Mouse (Mus musculus) kidney, embryonic 15.5 days (tissue): ENCODE data around the gene Gnb1l. TPM values are rescaled to one million over a fixed set of nuclear protein-coding genes. Genes with fewer than 3 reads are reported as not detected.

Experiments
- ATAC-seq: fragments of 200-750 bp; cut with Nextera tagmentation; replicated peaks from 2 replicates; pipeline ENCODE4 v1.8.0; 2017; ENCODE audit warnings: moderate TSS enrichment; ENCODE audit not compliant: low FRiP score
- H3K27ac ChIP-seq: fragments of 300-500 bp; sonication (generic); 2 replicates; pipeline ENCODE4 v1.5.1; 2015; ENCODE audit warnings: mild to moderate bottlenecking, inconsistent platforms
- H3K27me3 ChIP-seq: fragments of 300-500 bp; sonication (generic); 2 replicates; pipeline ENCODE4 v1.6.1; 2015; ENCODE audit warnings: inconsistent platforms
- H3K36me3 ChIP-seq: fragments of 300-500 bp; sonication (generic); 2 replicates; pipeline ENCODE4 v1.6.1; 2015; ENCODE audit warnings: inconsistent platforms
- H3K4me1 ChIP-seq: fragments of 300-500 bp; sonication (generic); 2 replicates; pipeline ENCODE4 v1.6.1; 2015; ENCODE audit warnings: inconsistent platforms
- H3K4me2 ChIP-seq: fragments of 300-500 bp; sonication (generic); 2 replicates; pipeline ENCODE4 v1.6.1; 2015; ENCODE audit warnings: moderate library complexity, mild to moderate bottlenecking, inconsistent platforms
- H3K4me3 ChIP-seq: fragments of 300-500 bp; sonication (generic); replicated peaks from 2 replicates; pipeline ENCODE4 v1.5.1; 2015; ENCODE audit warnings: mild to moderate bottlenecking, inconsistent platforms
- H3K9ac ChIP-seq: fragments of 300-500 bp; sonication (generic); 2 replicates; pipeline ENCODE4 v1.6.1; 2015; ENCODE audit warnings: mild to moderate bottlenecking, inconsistent platforms
- H3K9me3 ChIP-seq: fragments of 300-500 bp; sonication (generic); replicated peaks from 2 replicates; pipeline ENCODE4 v1.6.1; 2016; ENCODE audit warnings: inconsistent platforms
- WGBS: fragments of 180-500 bp; shearing (Covaris S2); methylation state at CpG from one replicate; pipeline ENCODE4 v1.1.7; 2015; ENCODE audit warnings: mixed read lengths; 5-methylcytosine and 5-hydroxymethylcytosine counted together
- polyA plus RNA-seq: library from polyadenylated mRNA; unstranded; fragments of >200 nt; fragmentation: Nextera tagmentation; extraction: Ambion mirVana; gene quantifications from 2 replicates; pipeline ENCODE4 v1.2.1, GENCODE M21; 2015

Gnb1l gene
- polyA plus RNA-seq, 1 experiment from 2014 or later, result 17.2 TPM

- Histone ChIP-seq H3K36me3 (no peaks in the 10 kb centered on the region), H3K27ac (no peak overlapping the region), H3K4me1 (peaks cover 43% of the 10 kb centered on the region), H3K4me3 (peak overlapping the region; percentile 32), H3K4me2 (peak overlapping the region; percentile 56), H3K9ac (no peak overlapping the region), H3K9me3 (no peaks in the 10 kb centered on the region), H3K27me3 (peaks cover 93% of the 10 kb centered on the region)
- WGBS, result 4% methylated on average over 59 of the region's 59 CpGs
- no peak; the same call in none of the 2 replicates for ATAC-seq
Measured at GRCm38 (mm10) chr16:18591047-18592018, 92.8 kb downstream of the Gnb1l start.

GRCm38 (mm10) chr16:18593930-18594329, 95.4 kb downstream of the Gnb1l start:
- no peak overlapping the region for H3K9ac ChIP-seq
- peaks cover 91% of the 10 kb centered on the region for H3K27me3 ChIP-seq
- H3K4me3 ChIP-seq, result no peak overlapping the region
- H3K4me2 ChIP-seq, result no peak overlapping the region
- H3K36me3 ChIP-seq, result no peaks in the 10 kb centered on the region
- peaks cover 27% of the 10 kb centered on the region for H3K4me1 ChIP-seq
- H3K9me3 ChIP-seq, result no peaks in the 10 kb centered on the region
- WGBS, result 73% methylated on average over 2 of the region's 2 CpGs
- no peak for ATAC-seq
- H3K27ac ChIP-seq, result no peak overlapping the region

GRCm38 (mm10) chr16:18596255-18596654, 97.7 kb downstream of the Gnb1l start:
- H3K27me3 ChIP-seq, result peaks cover 78% of the 10 kb centered on the region
- no peak overlapping the region for H3K9ac ChIP-seq
- H3K4me1 ChIP-seq, result peaks cover 11% of the 10 kb centered on the region
- WGBS, result 46% methylated on average over 5 of the region's 5 CpGs
- H3K9me3 ChIP-seq, result no peaks in the 10 kb centered on the region
- H3K4me2 ChIP-seq, result no peak overlapping the region
- ATAC-seq, result 0 out of 2 replicates have a peak, but pooled peaks have one; percentile 7
- no peak overlapping the region for H3K4me3 ChIP-seq
- H3K36me3 ChIP-seq, result no peaks in the 10 kb centered on the region
- no peak overlapping the region for H3K27ac ChIP-seq

GRCm38 (mm10) chr16:18598006-18598405, 99.5 kb downstream of the Gnb1l start:
- Histone ChIP-seq H3K27me3 (peaks cover 63% of the 10 kb centered on the region), H3K4me2 (no peak overlapping the region), H3K9me3 (no peaks in the 10 kb centered on the region), H3K4me1 (peaks cover 17% of the 10 kb centered on the region), H3K4me3 (no peak overlapping the region), H3K36me3 (no peaks in the 10 kb centered on the region), H3K9ac (no peak overlapping the region), H3K27ac (no peak overlapping the region)
- no peak for ATAC-seq
- 58% methylated on average over 3 of the region's 3 CpGs for WGBS

DNA sequence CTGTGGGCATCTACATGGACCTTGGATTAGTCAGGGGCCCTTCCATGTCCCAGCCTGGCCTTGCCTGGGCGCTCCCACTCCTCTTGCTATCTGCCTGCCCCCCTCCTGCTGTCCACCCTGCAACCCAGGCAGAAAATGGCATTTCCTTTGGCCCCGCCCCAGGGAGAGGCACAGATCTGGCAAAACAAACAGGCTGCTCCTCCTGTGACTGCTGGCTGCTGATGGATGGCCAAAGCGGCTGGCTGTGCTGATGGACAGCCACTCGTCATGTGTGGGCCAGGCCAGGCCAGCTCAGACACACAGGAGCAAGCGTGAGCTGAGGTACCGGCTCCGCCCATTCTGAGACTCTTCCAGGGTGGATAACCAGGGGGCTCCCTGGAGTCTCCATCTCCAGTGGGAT, 102.9 kb downstream of the Gnb1l start:
- Histone ChIP-seq H3K9ac (no peak overlapping the region), H3K36me3 (no peaks in the 10 kb centered on the region), H3K4me2 (no peak overlapping the region), H3K27ac (no peak overlapping the region), H3K27me3 (peaks cover 56% of the 10 kb centered on the region), H3K9me3 (no peaks in the 10 kb centered on the region), H3K4me3 (no peak overlapping the region), H3K4me1 (peaks cover 23% of the 10 kb centered on the region)
- WGBS, result 51% methylated on average over 7 of the region's 7 CpGs
- ATAC-seq, result no peak

DNA sequence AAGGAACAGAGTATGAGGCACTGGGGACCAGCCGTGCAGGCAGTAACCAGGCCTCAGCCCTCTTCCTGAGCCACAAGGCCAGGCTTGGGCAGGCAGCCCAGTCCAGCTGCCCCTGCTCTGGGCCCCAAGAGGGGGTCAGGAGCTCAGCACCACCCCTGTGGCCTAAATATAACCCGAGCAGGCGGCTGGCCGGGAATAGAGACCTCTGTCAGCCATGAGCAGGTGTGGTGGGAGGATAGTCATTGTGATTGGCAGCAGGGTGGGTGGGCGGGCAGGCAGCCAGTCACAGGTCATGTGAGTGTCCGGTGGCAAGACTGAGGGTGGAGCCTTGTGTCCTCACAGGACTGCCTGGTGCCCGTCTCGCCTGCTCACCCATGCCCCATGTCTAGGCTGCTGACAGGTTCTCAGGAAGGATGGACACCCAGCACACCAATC, 105.8 kb downstream of the Gnb1l start:
- Histone ChIP-seq H3K27ac (no peak overlapping the region), H3K4me2 (no peak overlapping the region), H3K27me3 (peaks cover 43% of the 10 kb centered on the region), H3K9me3 (no peaks in the 10 kb centered on the region), H3K4me1 (peaks cover 38% of the 10 kb centered on the region), H3K4me3 (no peak overlapping the region), H3K9ac (no peak overlapping the region), H3K36me3 (no peaks in the 10 kb centered on the region)
- ATAC-seq, result peak; percentile 40
- WGBS, result 31% methylated on average over 8 of the region's 8 CpGs

DNA sequence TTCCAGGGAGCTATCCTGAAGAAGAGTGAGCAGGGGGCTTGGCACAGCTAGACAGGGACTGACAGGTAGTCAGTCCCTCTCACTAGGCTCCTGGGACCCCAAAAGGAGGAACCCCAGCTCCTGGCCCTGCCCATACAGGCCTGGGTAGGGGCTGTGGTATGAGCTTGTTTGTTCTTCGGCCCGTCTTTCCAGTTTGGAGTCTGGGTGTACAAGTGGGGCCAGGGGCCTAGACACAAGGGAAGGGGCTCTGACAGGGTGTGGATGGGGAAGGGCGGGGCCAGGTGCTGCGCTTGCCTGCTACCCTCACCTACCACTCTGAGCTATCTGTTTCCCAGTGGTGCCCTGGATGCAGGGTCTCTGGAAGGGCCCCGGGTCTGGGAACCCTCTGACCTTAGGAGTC, 107.2 kb downstream of the Gnb1l start:
- H3K4me2 ChIP-seq, result no peak overlapping the region
- peaks cover 41% of the 10 kb centered on the region for H3K4me1 ChIP-seq
- ATAC-seq, result no peak
- no peaks in the 10 kb centered on the region for H3K9me3 ChIP-seq
- no peak overlapping the region for H3K4me3 ChIP-seq
- peaks cover 48% of the 10 kb centered on the region for H3K27me3 ChIP-seq
- no peaks in the 10 kb centered on the region for H3K36me3 ChIP-seq
- H3K27ac ChIP-seq, result no peak overlapping the region
- 85% methylated on average over 5 of the region's 5 CpGs for WGBS
- no peak overlapping the region for H3K9ac ChIP-seq

GRCm38 (mm10) chr16:18608226-18608625, 109.7 kb downstream of the Gnb1l start:
- ATAC-seq, result peak; percentile 23; the same call in 1 of the 2 replicates
- no peak overlapping the region for H3K27ac ChIP-seq
- no peaks in the 10 kb centered on the region for H3K9me3 ChIP-seq
- no peak overlapping the region for H3K9ac ChIP-seq
- 10% methylated on average over 11 of the region's 11 CpGs for WGBS
- peaks cover 50% of the 10 kb centered on the region for H3K4me1 ChIP-seq
- peaks cover 68% of the 10 kb centered on the region for H3K27me3 ChIP-seq
- peak overlapping the region; percentile 46 for H3K4me2 ChIP-seq
- H3K4me3 ChIP-seq, result peak overlapping the region; percentile 17; the same call in 1 of the 2 replicates
- H3K36me3 ChIP-seq, result no peaks in the 10 kb centered on the region

- Histone ChIP-seq H3K27me3 (peaks cover 72% of the 10 kb centered on the region), H3K4me1 (peaks cover 51% of the 10 kb centered on the region), H3K4me3 (no peak overlapping the region), H3K27ac (no peak overlapping the region), H3K36me3 (no peaks in the 10 kb centered on the region), H3K4me2 (no peak overlapping the region), H3K9ac (no peak overlapping the region), H3K9me3 (no peaks in the 10 kb centered on the region)
- ATAC-seq, result no peak
- WGBS, result 41% methylated on average over 2 of the region's 2 CpGs
Measured at GRCm38 (mm10) chr16:18609099-18609498, 110.6 kb downstream of the Gnb1l start.

DNA sequence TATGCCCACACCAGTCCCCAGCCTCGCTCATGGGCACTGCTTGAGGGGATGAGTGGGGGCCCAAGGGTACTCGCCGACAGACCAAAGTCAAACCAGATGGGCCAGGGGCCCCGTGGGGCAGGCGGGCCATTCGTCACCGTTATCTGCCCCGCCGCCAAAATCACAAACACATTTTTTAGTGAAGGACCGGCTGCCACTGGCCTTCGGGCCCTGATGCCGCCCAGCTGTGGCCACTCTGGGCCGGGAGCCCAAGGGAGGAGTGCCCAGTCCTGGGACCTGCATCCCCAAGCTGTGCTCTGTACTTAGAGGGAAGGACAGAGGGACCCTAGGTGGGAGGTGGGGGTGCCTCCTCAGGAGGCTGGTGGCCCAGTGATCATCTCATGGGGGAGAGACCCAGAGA, 113.2 kb downstream of the Gnb1l start:
- Histone ChIP-seq H3K4me2 (no peak overlapping the region), H3K27ac (no peak overlapping the region), H3K9ac (no peak overlapping the region), H3K27me3 (peaks cover 78% of the 10 kb centered on the region), H3K4me3 (no peak overlapping the region), H3K36me3 (no peaks in the 10 kb centered on the region), H3K4me1 (peaks cover 54% of the 10 kb centered on the region), H3K9me3 (no peaks in the 10 kb centered on the region)
- 36% methylated on average over 13 of the region's 13 CpGs for WGBS
- no peak for ATAC-seq

- 35% methylated on average over 3 of the region's 3 CpGs for whole genome bisulfite sequencing
- Histone ChIP-seq H3K9me3 (no peaks in the 10 kb centered on the region), H3K27ac (no peak overlapping the region), H3K4me3 (no peak overlapping the region), H3K4me2 (no peak overlapping the region), H3K9ac (no peak overlapping the region), H3K36me3 (no peaks in the 10 kb centered on the region), H3K27me3 (peaks cover 92% of the 10 kb centered on the region), H3K4me1 (peaks cover 60% of the 10 kb centered on the region)
- no peak for ATAC-seq
Measured at GRCm38 (mm10) chr16:18613301-18613700, 114.8 kb downstream of the Gnb1l start.
